Mouse (Mus musculus): ENCODE data around the gene A530016L24Rik. TPM values are rescaled to one million over a fixed set of nuclear protein-coding genes. Genes with fewer than 3 reads are reported as not detected.

A530016L24Rik gene
- polyA plus RNA-seq, 1 experiment from 2014 or later, result not detected

- Histone ChIP-seq H3K36me3 (ENCODE audit: insufficient read depth) (no peaks in the 10 kb centered on the region), H3K4me2 (no peak overlapping the region), H3K4me1 (ENCODE audit: insufficient read depth) (no peaks in the 10 kb centered on the region), H3K9ac (no peak overlapping the region), H3K9me3 (ENCODE audit: low read depth, low read length) (no peaks in the 10 kb centered on the region), H3K27ac (ENCODE audit: low read depth) (no peak overlapping the region), H3K4me3 (ENCODE audit: low read depth, low read length) (no peak overlapping the region), H3K27me3 (ENCODE audit: insufficient read depth, low read length) (no peaks in the 10 kb centered on the region)
- no peak for ATAC-seq (ENCODE audit: insufficient read depth)
- TF ChIP-seq CTCF (IDR thresholded peaks at IDR 0.05; ENCODE audit: low read depth), result no peak
- 77% methylated on average over 8 of the region's 8 CpGs for WGBS
- DNase-seq, result no peak
These were observed 8.5 kb downstream of the A530016L24Rik start for GRCm38 (mm10) chr12:112497731-112498130.

- Histone ChIP-seq H3K4me1 (ENCODE audit: insufficient read depth) (no peaks in the 10 kb centered on the region), H3K4me3 (ENCODE audit: low read depth, low read length) (no peak overlapping the region), H3K9me3 (ENCODE audit: low read depth, low read length) (no peaks in the 10 kb centered on the region), H3K27me3 (ENCODE audit: insufficient read depth, low read length) (no peaks in the 10 kb centered on the region), H3K9ac (no peak overlapping the region), H3K27ac (ENCODE audit: low read depth) (no peak overlapping the region), H3K36me3 (ENCODE audit: insufficient read depth) (no peaks in the 10 kb centered on the region), H3K4me2 (no peak overlapping the region)
- no peak for ATAC-seq (ENCODE audit: insufficient read depth)
- peak; percentile 50 for TF ChIP-seq CTCF (IDR thresholded peaks at IDR 0.05; ENCODE audit: low read depth)
- DNase-seq, result peak; percentile 24
- 24% methylated on average over 11 of the region's 11 CpGs for WGBS
These were observed 9.4 kb downstream of the A530016L24Rik start for GRCm38 (mm10) chr12:112498683-112499082.

DNA sequence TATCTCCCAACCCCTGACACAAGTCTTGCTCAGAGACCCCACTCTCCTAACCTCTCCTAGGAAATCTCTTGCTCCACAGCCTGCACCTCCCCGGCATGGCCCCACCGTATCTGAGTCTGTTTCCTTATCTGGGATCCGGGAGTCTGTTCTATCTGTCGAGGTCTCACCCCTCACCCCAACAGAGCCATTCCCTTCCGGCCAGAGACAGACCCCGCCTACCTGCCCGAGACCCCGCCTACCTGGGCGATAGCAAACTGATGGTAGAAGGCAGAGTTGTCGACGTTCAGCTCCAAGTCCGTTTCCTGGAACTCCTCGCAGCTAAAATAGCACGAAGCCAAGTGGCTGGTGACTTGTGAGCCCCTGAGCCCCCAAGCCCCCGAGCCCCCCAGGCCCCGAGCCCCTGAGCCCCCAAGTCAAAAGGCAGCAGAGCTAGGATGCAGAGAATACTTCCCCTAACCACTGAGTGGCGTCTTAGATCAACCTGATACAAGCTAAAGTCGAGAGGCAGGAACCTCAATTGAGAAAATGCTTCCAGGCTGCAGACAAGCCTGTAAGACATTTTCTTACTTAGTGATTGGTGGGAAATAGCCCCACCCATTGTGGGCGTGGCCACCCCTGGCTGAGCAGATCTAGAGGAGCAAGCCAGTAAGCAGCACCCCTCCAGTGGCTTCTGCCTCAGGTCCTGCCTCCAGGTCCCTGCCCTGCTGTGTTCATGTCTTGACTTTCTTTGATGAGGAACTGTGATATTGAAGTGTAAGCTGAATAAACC lies 13.9 kb downstream of the A530016L24Rik start:
- Histone ChIP-seq H3K4me3 (ENCODE audit: low read depth, low read length) (no peak overlapping the region), H3K36me3 (ENCODE audit: insufficient read depth) (no peaks in the 10 kb centered on the region), H3K4me1 (ENCODE audit: insufficient read depth) (no peaks in the 10 kb centered on the region), H3K27ac (ENCODE audit: low read depth) (no peak overlapping the region), H3K9ac (no peak overlapping the region), H3K27me3 (ENCODE audit: insufficient read depth, low read length) (no peaks in the 10 kb centered on the region), H3K4me2 (no peak overlapping the region), H3K9me3 (ENCODE audit: low read depth, low read length) (no peaks in the 10 kb centered on the region)
- no peak for ATAC-seq (ENCODE audit: insufficient read depth)
- no peak for DNase-seq
- 19% methylated on average over 19 of the region's 19 CpGs for WGBS
- TF ChIP-seq CTCF (IDR thresholded peaks at IDR 0.05; ENCODE audit: low read depth), result no peak

GRCm38 (mm10) chr12:112506267-112506666 lies 17.0 kb downstream of the A530016L24Rik start:
- no peak overlapping the region for H3K4me2 ChIP-seq
- 66% methylated on average over 6 of the region's 6 CpGs for WGBS
- H3K27ac ChIP-seq (ENCODE audit: low read depth), result no peak overlapping the region
- no peaks in the 10 kb centered on the region for H3K4me1 ChIP-seq (ENCODE audit: insufficient read depth)
- H3K36me3 ChIP-seq (ENCODE audit: insufficient read depth), result no peaks in the 10 kb centered on the region
- no peak overlapping the region for H3K4me3 ChIP-seq (ENCODE audit: low read depth, low read length)
- no peak for DNase-seq
- H3K27me3 ChIP-seq (ENCODE audit: insufficient read depth, low read length), result peaks cover 16% of the 10 kb centered on the region
- no peaks in the 10 kb centered on the region for H3K9me3 ChIP-seq (ENCODE audit: low read depth, low read length)
- no peak for ATAC-seq (ENCODE audit: insufficient read depth)
- no peak for TF ChIP-seq CTCF (IDR thresholded peaks at IDR 0.05; ENCODE audit: low read depth)
- H3K9ac ChIP-seq, result no peak overlapping the region

GRCm38 (mm10) chr12:112507264-112507663 lies 18.0 kb downstream of the A530016L24Rik start:
- H3K9ac ChIP-seq, result no peak overlapping the region
- ATAC-seq (ENCODE audit: insufficient read depth) (no peak), DNase-seq (no peak)
- no peak overlapping the region for H3K4me2 ChIP-seq
- H3K36me3 ChIP-seq (ENCODE audit: insufficient read depth), result no peaks in the 10 kb centered on the region
- WGBS, result 32% methylated on average over 4 of the region's 4 CpGs
- no peak overlapping the region for H3K27ac ChIP-seq (ENCODE audit: low read depth)
- H3K9me3 ChIP-seq (ENCODE audit: low read depth, low read length), result no peaks in the 10 kb centered on the region
- no peak for TF ChIP-seq CTCF (IDR thresholded peaks at IDR 0.05; ENCODE audit: low read depth)
- no peak overlapping the region for H3K4me3 ChIP-seq (ENCODE audit: low read depth, low read length)
- no peaks in the 10 kb centered on the region for H3K4me1 ChIP-seq (ENCODE audit: insufficient read depth)
- H3K27me3 ChIP-seq (ENCODE audit: insufficient read depth, low read length), result peaks cover 20% of the 10 kb centered on the region

GRCm38 (mm10) chr12:112507984-112508383 lies 18.7 kb downstream of the A530016L24Rik start:
- Histone ChIP-seq H3K4me1 (ENCODE audit: insufficient read depth) (no peaks in the 10 kb centered on the region), H3K27ac (ENCODE audit: low read depth) (no peak overlapping the region), H3K27me3 (ENCODE audit: insufficient read depth, low read length) (peaks cover 20% of the 10 kb centered on the region), H3K36me3 (ENCODE audit: insufficient read depth) (no peaks in the 10 kb centered on the region), H3K9me3 (ENCODE audit: low read depth, low read length) (no peaks in the 10 kb centered on the region), H3K9ac (no peak overlapping the region), H3K4me3 (ENCODE audit: low read depth, low read length) (no peak overlapping the region), H3K4me2 (no peak overlapping the region)
- ATAC-seq (ENCODE audit: insufficient read depth) (no peak), DNase-seq (no peak)
- 73% methylated on average over 3 of the region's 3 CpGs for WGBS
- TF ChIP-seq CTCF (IDR thresholded peaks at IDR 0.05; ENCODE audit: low read depth), result no peak

DNA sequence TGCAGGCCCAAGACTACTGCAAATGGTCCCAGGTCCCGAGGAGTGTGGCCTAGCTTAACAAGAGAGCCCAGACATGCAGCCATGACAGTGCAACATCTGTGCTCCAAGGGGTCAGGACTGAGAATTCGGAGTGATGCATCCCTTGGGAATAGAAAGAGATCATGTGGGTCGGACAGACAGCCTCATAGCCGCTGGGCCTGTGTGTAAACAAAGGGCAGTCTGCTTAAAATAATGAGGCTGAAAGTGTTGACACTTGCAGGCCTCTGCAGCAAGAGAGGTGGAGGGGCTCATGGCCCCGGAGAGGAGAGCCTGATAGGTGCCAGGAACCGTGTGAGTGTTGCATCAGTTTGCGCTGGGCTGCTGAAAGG lies 21.1 kb downstream of the A530016L24Rik start:
- H3K4me2 ChIP-seq, result peak overlapping the region; percentile 59
- peaks cover 20% of the 10 kb centered on the region for H3K27me3 ChIP-seq (ENCODE audit: insufficient read depth, low read length)
- 26% methylated on average over 7 of the region's 7 CpGs for WGBS
- no peaks in the 10 kb centered on the region for H3K36me3 ChIP-seq (ENCODE audit: insufficient read depth)
- no peaks in the 10 kb centered on the region for H3K4me1 ChIP-seq (ENCODE audit: insufficient read depth)
- TF ChIP-seq CTCF (IDR thresholded peaks at IDR 0.05; ENCODE audit: low read depth), result no peak
- H3K27ac ChIP-seq (ENCODE audit: low read depth), result no peak overlapping the region
- DNase-seq (no peak), ATAC-seq (ENCODE audit: insufficient read depth) (no peak)
- H3K9ac ChIP-seq, result no peak overlapping the region
- H3K4me3 ChIP-seq (ENCODE audit: low read depth, low read length), result no peak overlapping the region; the same call in 1 of the 2 replicates
- H3K9me3 ChIP-seq (ENCODE audit: low read depth, low read length), result no peaks in the 10 kb centered on the region

Data from lung, embryonic 14.5 days (tissue).